Mouse (Mus musculus) thymus, adult 2 months (tissue): Measurements from ENCODE around the gene Pacs2.

Source experiments
- CTCF ChIP-seq: fragments of 200-500 bp; IDR thresholded peaks from 2 replicates; pipeline ENCODE4 v1.5.1; 2012; ENCODE audit warnings: mild to moderate bottlenecking, control low read depth, low read length, moderate library complexity, borderline replicate concordance; ENCODE audit not compliant: control insufficient read depth, poor library complexity, insufficient read depth; ENCODE audit errors: extremely low read depth
- POLR2A ChIP-seq: fragments of 200-500 bp; IDR thresholded peaks from 2 replicates; pipeline ENCODE4 v1.6.1; 2012; ENCODE audit warnings: mild to moderate bottlenecking, low read length, control low read depth, moderate library complexity; ENCODE audit not compliant: control insufficient read depth, poor library complexity, insufficient read depth; ENCODE audit errors: extremely low read depth

DNA sequence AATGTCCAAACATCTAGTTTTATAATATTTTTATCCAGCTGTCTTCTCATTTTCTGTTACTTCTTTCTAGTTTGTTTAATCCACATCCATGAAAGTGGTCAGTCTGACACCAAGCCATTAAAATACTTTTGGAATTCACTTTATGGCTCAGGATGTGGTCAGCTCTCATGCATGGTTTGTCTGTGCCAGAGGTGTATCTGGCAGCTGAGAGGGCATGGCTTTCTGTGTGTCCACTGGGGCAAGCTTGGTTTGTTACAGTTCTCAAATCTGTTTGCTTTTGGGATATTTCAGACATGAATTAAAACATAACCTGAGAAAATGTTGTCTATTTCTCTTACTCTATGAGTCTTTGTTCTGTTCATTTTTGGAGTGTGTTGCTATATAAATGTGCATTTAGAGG is 7.2 kb downstream of the Pacs2 start:
- TF ChIP-seq CTCF (no peak), POLR2A (no peak)
